Mouse (Mus musculus) left cerebral cortex, postnatal 10 days (tissue): ENCODE measurements around the gene Gad1. TPM values are rescaled to one million over a fixed set of nuclear protein-coding genes. Genes with fewer than 3 reads are reported as not detected.

ENCODE experiments used
- total RNA-seq, 2 experiments: library from RNA; stranded (reverse); gene quantifications; 2 replicates each; pipeline ENCODE4 v1.2.3; 2021

The Gad1 gene
- total RNA-seq, 2 experiments from 2014 or later = 162 to 165 TPM

Other genes starting within 250 kb of the Gad1 start
- gene Sp5, start 78.1 kb upstream of the Gad1 start, total RNA-seq = 1 to 10 TPM in 1 of 2 experiments, under 1 TPM in 1; 0.69 to 1.2 TPM
- gene Erich2, start 44.3 kb upstream of the Gad1 start, total RNA-seq = 1 to 10 TPM in 1 of 2 experiments, under 1 TPM in 1; 0.49 to 1.6 TPM
- gene Gorasp2, start 108.5 kb downstream of the Gad1 start, total RNA-seq = 100 to 1,000 TPM; 102 to 105 TPM
- gene Gm26558, start 109.0 kb downstream of the Gad1 start, total RNA-seq = not detected